Mouse (Mus musculus) bone marrow, adult 2 months (tissue): ENCODE measurements at regions not wholly inside any gene's neighbourhood (a gene's known extent, or its start where the extent isn't known, plus 50 kb on each side); places are given as distances from the start of the nearest gene placed in this dataset.

Experiments used
- H3K27ac ChIP-seq: fragments of 200-500 bp; 2 replicates; pipeline ENCODE4 v1.5.1; 2012; ENCODE audit warnings: low read depth, mild to moderate bottlenecking, control low read depth, inconsistent platforms, low read length; ENCODE audit not compliant: control insufficient read depth, poor library complexity, insufficient read depth
- H3K4me1 ChIP-seq: fragments of 200-500 bp; 2 replicates; pipeline ENCODE4 v1.6.1; 2011; ENCODE audit warnings: low read length; ENCODE audit not compliant: control insufficient read depth, insufficient read depth
- H3K4me3 ChIP-seq: fragments of 200-500 bp; replicated peaks from 2 replicates; pipeline ENCODE3; 2011; ENCODE audit warnings: mild to moderate bottlenecking, low read depth, low read length, control low read depth; ENCODE audit not compliant: control insufficient read depth
- CTCF ChIP-seq: fragments of 200-500 bp; IDR thresholded peaks from 2 replicates; pipeline ENCODE4 v1.5.1; 2011; ENCODE audit warnings: low read length, control low read depth; ENCODE audit not compliant: control insufficient read depth, insufficient read depth
- POLR2A ChIP-seq: fragments of 200-500 bp; IDR thresholded peaks from 2 replicates; pipeline ENCODE4 v1.6.1; 2011; ENCODE audit warnings: low read depth, mild to moderate bottlenecking, control low read depth, low read length, borderline replicate concordance; ENCODE audit not compliant: control insufficient read depth
- WGBS: fragments of 180-500 bp; shearing (Covaris S2); methylation state at CpG from one replicate; pipeline ENCODE4 v1.1.7; 2018; 5-methylcytosine and 5-hydroxymethylcytosine counted together

- H3K4me1 ChIP-seq, result no peaks in the 10 kb centered on the region
- TF ChIP-seq CTCF (no peak), POLR2A (no peak)
- WGBS, result 91% methylated on average over 3 of the region's 3 CpGs
- no peak overlapping the region for H3K27ac ChIP-seq
- no peak overlapping the region for H3K4me3 ChIP-seq
Measured at GRCm38 (mm10) chr1:23462411-23462810, 64.8 kb upstream of the Ogfrl1 start.

GRCm38 (mm10) chr1:23464081-23464480 lies 66.5 kb upstream of the Ogfrl1 start:
- Histone ChIP-seq H3K4me3 (no peak overlapping the region), H3K4me1 (no peaks in the 10 kb centered on the region), H3K27ac (no peak overlapping the region)
- WGBS, result 68% methylated on average over 3 of the region's 3 CpGs
- no peak for TF ChIP-seq CTCF
- no peak for TF ChIP-seq POLR2A

- H3K4me3 ChIP-seq, result no peak overlapping the region
- WGBS, result 18% methylated on average over 7 of the region's 7 CpGs
- H3K27ac ChIP-seq, result no peak overlapping the region
- TF ChIP-seq POLR2A (no peak), CTCF (no peak)
- H3K4me1 ChIP-seq, result no peaks in the 10 kb centered on the region
Measured at GRCm38 (mm10) chr1:23466340-23466739, 68.8 kb upstream of the Ogfrl1 start.

- Histone ChIP-seq H3K27ac (no peak overlapping the region), H3K4me1 (no peaks in the 10 kb centered on the region), H3K4me3 (no peak overlapping the region)
- TF ChIP-seq POLR2A (no peak), CTCF (no peak)
- 68% methylated on average over 2 of the region's 2 CpGs for WGBS
Measured at GRCm38 (mm10) chr1:23467405-23467804, 69.8 kb upstream of the Ogfrl1 start.

DNA sequence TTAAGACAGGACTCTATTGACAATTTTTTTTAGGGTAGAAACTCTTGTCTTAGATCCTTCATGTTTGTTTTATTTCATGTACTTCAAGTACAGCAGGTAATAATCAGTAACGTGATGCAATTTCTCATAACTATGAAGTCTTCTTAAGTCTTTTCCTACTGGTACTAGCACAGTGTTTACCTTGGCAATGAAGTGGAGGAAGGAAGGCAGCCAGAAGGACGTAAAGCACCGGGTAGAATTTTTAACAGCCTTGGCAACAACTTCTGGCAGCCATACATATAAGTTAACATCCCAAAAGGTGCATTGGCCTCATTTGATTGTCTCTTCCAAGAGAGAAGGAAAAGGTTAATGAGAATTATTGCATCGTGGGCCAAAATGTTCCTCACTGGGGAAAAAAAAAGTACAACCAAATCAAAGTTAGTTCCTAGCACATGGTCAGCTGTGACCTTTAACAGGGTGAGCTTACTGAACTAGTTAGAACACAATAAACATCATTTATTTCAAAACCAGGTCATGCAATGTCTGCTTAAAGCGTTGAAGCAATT lies 83.3 kb upstream of the Ogfrl1 start:
- no peak for TF ChIP-seq CTCF
- no peak for TF ChIP-seq POLR2A
- no peak overlapping the region for H3K4me3 ChIP-seq
- no peaks in the 10 kb centered on the region; the same call in 1 of the 2 replicates for H3K4me1 ChIP-seq
- no peak overlapping the region for H3K27ac ChIP-seq
- 77% methylated on average over 5 of the region's 5 CpGs for WGBS

DNA sequence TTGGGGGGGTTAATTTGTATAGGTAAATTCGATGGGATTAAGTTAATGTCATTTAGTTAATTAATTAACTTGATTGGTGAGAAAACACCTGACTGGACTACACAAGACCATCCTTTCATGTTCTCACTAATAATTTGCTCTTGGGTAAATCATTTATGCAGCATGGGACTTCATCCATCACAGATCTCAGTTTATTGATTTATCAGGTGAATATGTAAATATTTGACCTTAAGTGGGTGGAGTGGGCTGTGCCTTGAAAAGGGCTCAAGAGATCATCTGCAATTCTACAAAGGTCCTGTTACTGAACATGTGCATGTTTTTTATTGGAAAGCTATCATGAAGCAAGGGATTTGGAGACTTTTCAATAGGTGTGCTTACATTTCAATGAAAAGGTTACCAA lies 87.0 kb upstream of the Ogfrl1 start:
- TF ChIP-seq CTCF (no peak), POLR2A (no peak)
- 49% methylated on average over 1 of the region's 1 CpGs for WGBS
- H3K4me1 ChIP-seq, result no peaks in the 10 kb centered on the region; the same call in 1 of the 2 replicates
- H3K4me3 ChIP-seq, result no peak overlapping the region
- no peak overlapping the region for H3K27ac ChIP-seq

- no peak for TF ChIP-seq POLR2A
- no peak for TF ChIP-seq CTCF
- Histone ChIP-seq H3K4me3 (no peak overlapping the region), H3K27ac (no peak overlapping the region), H3K4me1 (no peaks in the 10 kb centered on the region; the same call in 1 of the 2 replicates)
- WGBS, result 77% methylated on average over 3 of the region's 3 CpGs
Measured at GRCm38 (mm10) chr1:23485150-23485775, 87.7 kb upstream of the Ogfrl1 start.

GRCm38 (mm10) chr1:23487031-23487430 lies 89.5 kb upstream of the Ogfrl1 start:
- TF ChIP-seq POLR2A (no peak), CTCF (no peak)

More at GRCm38 (mm10) chr1:23487031-23487430, 89.5 kb upstream of the Ogfrl1 start:
- H3K4me1 ChIP-seq, result no peaks in the 10 kb centered on the region; the same call in 1 of the 2 replicates
- H3K4me3 ChIP-seq, result no peak overlapping the region
- no peak overlapping the region for H3K27ac ChIP-seq
